Mouse (Mus musculus) spleen, adult 12 weeks (tissue): ENCODE data around the gene Enho.

Source experiments
- DNase-seq: peaks from one replicate; pipeline ENCODE4 v3.0.0; 2022; ENCODE audit warnings: low spot score

The Enho gene

DNA sequence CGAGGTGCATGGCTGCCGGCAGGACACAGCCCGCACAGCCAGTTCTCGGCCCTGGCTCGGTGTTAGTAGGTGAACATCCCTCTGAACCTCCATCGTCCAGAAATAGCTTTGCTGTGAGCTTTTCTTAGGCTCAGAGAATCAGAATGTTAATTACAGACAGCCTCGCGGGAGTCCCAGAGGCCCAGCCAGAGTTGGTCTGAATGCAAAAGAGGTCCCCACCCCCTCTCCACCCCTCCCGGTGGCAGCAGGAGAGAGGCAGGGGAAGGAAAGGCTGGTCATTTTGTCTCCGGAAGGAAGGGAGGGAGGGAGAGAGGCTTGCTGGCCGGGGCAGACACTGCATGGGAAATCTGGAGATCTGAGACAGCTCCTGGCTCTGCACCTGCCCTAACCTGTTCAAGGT, 8.7 kb downstream of the Enho start:
- no peak for DNase-seq

DNA sequence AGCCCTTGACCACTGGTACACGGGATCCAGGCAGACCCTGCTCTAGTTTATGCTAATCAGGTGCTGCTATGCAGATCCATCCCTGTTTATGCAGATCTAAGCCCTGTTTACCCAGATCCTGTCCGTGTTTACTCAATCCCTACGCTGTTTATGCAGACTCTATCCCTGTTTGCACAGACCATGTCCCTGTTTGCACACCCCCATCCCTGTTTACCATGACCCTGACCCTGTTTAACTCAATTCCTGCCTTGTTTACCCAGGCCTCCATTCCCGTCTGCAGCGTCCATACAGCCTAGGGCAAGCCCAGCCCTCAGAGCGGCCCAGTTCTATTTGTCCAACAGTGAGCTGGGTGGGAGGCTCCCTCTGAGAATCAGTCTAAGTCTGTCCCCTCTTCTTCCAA, 9.9 kb downstream of the Enho start:
- no peak for DNase-seq

DNA sequence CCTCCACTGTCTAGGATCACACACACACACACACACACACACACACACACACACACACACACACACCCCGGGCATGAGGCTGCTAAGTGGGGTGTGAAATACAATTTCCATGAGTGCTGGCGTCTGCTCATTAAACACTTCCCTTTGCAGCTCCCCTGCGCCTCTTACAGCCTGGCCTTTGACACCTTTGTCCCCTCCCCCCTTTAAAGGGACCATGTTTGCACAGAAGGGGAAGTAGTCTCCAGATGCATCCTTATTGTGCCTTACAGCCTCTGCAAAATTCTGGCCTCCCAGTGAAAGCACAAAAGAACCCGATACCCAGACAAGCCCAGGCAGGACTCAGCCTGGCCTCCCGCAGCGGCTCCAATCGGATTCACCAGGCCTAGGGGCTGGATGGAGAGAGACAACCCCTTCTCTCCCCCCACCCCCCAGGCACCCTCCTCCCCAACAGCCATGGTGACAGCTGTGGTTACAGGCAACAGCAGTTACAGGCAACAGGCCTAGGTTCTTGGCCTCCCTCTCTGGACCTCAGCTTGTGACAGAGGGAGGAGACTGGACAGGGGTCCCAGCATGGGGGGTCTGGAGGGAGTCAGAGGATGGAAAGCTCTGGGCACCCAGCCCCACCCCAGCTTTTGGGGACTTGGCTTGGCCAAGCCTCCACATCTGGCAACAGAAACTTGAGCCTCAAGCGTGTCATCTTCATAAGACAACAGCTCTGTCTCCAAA, 11.8 kb downstream of the Enho start:
- DNase-seq: no peak

DNA sequence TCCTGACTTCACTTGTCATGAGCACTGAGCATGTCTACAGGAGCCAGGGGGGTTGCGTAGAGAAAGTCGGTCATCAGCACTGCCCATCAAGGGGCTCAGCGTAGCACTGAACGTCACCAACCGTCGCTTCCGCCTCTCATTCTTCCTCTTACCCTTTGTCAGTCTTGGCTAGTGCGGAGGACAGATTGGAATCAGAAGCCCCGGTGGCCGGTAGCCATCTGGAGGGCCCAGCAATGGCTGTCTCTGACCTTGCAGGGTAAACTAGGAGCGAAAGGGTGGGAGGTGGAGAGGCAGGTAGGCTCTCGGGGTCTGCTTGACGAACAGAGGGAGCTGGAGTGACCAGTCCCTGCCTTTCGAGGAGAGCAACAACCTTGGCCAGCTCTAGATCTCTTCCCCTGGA, 18.1 kb downstream of the Enho start:
- no peak for DNase-seq

DNA sequence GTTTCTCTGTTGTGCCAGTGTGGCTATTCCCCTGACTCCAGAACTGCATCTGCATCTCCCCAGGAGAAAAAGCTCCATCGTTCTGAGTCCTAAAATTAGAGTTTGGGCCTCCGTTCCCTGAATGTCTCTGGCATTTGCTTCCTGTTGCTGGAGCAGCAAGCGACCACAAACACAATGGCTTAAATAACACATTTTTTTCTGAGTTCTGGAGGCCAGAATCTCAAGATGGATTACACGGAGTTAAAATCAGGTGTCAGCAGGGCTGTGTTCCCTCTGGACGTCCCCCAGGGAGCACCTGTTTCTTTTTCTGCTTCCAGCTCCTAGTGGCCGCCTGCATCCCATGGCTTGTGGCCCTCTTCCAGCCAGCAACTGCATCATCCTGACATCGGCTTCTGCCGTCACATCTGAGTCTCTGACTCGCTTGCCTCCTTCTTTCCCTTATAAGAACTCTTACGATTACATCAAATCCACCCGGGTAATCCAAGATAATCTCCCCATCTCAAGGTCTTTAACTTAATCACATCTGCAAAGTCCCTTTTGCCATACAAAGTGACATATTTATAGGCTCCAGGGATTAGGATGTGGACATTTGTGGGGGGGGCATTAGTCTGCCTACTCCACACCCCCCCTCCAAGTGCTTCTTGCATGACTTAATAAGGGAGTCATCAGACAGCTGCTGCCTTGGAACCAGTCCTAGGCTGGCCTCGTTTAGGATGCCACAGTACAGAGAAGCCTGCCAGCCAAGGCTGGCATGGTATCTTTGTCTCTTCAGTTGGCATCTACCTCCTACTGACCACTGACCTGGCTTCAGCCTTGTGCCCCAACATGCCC, 21.0 kb downstream of the Enho start:
- DNase-seq: no peak

DNA sequence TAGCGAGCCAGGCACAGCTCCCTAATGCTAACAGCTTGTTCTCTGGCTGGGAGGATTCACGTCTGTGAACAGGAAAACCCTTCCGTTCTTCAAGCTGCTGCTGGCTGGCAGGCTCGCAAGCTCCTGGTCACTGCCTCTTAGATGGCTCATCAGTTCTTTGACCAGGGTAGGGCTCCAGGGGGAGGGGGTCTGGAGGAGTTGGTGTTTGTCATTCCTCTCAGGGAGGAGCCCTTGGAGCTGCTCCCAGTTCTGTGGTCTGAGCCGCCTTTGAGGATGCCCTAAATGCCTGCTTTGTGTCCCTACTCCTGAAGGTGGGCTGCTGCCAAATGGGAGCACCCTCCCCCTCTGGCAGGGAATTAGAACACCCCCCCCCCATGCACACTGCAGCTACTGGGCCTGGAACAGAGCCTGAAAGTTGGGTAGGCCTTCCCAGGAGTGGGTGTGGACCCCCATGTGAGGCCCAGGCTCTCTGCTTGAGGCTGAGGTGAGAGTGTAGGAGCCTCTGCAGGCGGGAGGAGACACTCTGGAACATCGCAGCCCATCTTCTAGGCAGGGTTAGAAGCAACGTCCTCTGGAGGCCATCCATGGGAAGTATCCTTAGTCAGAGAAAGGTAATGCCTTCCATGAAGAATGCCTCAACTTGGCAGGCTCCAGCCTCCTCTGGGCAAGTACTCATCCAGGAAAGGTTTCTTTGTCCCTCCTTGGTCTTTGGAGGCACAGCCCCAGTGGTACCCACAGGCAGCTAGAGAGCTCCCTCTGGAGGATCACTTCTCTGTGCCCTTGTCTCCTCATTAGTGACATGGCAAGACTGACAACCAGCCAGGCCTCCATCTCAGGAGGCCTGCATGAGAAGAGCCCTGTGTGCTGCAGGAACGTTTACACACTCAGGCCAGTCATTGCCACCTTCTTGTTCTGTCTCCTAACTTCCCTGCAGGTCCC, 24.2 kb downstream of the Enho start:
- DNase-seq: no peak

DNA sequence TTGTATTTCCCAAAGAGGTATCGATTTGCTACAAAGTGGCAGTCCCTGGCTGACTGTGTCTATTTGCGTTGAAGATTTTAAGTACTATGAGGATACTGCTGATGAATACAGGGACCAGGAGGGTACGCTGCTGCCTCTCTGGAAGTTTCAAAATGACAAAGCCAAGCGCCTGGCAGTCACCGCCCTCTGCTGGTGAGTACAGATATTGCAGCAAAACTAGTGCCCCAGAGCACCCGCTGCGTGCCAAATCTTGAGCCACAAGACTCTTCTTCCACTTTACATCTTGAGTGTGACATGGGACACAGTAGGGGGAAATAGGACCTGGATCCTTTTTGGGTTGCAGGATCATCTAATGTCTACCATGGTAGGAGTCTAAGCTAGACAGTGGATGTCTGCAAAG, 26.0 kb downstream of the Enho start:
- DNase-seq: peak; percentile 17

DNA sequence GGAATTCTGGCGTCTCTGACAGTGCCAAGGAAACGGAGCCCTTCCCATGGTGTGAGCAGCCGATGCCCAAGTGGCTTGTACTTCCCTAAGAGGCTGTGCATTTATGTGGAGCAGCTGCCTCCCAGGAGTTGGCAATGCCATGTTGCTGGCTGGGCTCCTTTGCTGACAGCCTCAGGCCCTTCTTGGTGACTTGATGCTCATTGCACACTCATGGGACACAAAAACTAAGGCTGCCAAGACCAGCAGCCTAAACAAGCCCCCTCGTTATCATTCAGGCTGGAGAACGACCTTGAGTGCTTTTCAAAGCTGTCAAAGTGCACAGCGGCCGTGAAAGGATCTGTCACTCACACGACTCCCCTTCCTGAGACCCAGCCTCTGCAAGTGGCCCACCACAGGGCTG, 28.0 kb downstream of the Enho start:
- DNase-seq: no peak

DNA sequence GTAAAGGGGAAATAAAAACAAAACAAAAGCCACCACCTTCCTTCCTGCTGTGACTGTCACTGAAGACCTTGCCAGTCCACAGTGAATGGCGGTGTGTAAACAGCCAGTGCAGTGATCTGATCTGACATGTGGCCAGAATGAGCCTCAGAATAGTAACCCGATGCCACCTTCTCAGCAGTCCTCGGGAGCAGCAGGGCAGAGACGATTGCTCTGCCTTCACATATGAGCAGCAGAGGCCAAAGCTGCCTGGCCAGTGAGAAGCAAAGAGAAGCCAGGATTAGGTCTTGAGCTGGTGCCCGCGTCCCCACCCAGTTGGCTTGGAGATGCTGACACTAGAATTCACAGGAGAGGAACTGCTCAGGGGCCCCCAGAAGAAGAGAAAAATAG, 29.5 kb downstream of the Enho start:
- no peak for DNase-seq

DNA sequence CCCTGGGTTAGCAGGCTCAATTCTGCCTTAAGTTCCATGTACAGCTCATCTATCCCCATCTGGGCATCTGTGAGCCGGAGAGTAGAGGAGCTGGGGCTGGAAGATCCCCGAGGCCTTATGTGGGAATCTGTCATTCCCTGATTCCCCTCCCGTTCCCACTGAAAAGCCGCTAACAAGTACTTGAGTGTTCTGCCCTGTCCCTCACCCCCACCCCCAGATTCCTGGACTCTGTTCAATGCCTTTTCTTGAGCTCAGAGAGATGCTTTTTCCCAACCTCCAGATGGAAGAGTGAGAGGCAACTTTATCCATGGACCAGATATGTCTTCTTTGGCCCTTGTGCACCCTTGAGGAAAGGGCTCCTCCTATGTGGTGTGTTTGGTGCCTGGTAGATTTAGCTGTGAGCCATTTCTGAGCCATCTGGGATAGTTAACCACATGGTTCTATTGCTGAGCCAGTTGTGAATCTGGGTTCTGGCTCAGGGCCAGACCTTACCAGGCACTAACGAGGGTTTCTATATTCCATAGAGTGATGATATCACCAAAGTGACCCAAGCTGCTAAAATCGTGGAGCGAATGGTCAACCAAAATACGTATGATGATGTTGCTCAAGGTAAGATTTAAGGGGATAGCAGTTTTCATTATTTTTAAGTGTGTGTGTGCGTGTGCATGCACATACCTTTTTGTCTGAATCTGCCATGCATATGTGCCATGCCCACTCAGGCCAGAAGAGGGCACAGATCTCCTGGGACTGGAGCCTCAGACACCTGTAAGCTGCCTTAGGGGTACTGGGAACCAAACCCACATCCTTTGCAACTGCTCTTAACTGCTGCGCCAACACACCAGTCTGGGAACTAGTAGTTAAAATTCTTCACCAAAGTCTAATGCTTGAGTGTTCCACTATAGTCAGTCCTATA, 30.2 kb downstream of the Enho start:
- no peak for DNase-seq

DNA sequence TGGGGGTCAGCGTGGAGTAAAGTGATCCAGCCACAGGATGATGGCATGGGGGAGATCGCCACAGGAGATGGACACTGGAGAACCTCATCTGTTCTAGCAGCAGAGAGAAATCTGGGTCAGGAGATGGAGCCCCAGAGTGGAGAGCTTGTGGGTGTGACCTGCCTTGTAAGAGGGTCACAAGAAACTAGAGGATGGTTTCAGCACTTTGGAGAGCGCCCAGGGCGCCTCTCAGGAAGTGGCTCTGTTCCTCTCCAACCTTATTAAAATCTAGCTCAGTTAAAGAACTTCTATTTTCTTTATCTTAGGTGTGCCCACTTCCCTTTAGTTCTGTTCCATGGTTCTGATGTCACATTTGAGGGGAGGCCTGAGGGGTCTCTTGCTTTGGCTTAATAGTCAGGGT, 33.3 kb downstream of the Enho start:
- DNase-seq: no peak

DNA sequence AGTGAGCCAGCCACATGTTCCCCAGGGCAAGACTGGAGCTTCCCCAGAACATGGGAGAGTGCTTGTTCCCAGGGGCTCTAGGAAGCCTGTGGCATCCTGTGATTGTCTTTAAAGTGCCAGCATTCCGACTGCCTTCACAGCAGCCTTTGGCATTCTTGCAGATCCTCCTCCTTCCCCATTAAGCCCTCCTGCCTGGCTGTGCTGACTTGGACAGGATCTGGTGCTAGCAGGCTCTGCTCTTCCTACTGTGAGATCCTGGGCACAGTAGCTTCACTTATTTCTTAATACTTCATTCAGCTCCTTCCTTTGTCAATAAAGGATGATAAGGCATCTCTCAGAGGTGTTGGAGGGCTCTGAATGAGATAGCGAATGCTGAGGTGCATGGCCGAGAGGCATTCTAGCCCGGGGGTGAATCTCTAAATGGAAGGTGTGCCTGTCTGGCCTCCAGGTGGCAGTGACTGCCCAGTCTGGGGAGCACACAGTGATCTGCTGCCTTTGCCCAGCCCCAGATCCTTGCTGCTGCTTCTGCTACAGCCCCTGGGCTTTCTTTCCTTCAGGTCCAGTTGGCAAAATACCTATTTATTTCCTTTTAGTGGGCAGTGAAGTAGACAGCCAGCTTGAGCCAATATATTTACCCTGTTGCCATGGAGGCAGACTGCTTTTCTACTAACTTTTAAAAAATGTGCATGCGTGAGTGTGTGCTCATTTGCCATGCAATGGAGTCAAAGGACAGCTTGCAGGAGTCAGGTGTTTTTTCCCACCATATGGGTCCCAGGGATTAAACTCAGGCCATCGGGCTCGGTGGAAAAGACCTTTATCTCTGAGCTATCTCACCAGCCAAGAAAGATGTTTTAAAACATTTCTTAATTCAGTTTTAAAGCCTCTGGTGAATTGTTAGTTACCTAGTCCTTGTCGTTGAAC, 35.4 kb downstream of the Enho start:
- DNase-seq: no peak

DNA sequence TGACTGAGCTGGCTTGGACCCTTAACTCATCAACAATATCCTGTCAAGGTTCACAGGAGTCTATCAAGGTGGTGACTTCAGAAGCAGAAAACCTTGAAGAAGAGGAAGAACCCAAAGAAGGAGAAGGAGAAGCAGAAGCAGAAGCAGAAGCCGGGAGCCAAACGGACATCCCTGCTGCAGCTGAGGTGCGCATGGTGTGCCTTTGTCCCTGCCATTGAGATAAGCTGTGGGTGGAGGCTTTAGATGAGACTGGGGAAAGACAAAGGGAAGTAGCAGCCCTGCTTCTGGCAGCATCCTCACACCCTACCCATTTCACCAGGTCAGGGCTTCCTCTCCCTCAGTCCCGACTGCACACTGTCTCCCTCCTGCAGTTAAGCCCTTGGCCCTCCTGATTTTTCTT, 37.3 kb downstream of the Enho start:
- no peak for DNase-seq
